Mouse (Mus musculus) urinary bladder, postnatal 25 days (tissue): ENCODE measurements around the gene Cyth1.

Experiments used
- DNase-seq: peaks from one replicate; pipeline ENCODE4 v3.0.0; 2022; ENCODE audit warnings: low spot score

The Cyth1 gene

GRCm38 (mm10) chr11:118198296-118198600 lies 50.1 kb downstream of the Cyth1 start:
- no peak for DNase-seq

- no peak for DNase-seq
These were observed 50.7 kb downstream of the Cyth1 start for GRCm38 (mm10) chr11:118197508-118198295.

GRCm38 (mm10) chr11:118196824-118197388 lies 51.5 kb downstream of the Cyth1 start:
- DNase-seq: no peak

DNA sequence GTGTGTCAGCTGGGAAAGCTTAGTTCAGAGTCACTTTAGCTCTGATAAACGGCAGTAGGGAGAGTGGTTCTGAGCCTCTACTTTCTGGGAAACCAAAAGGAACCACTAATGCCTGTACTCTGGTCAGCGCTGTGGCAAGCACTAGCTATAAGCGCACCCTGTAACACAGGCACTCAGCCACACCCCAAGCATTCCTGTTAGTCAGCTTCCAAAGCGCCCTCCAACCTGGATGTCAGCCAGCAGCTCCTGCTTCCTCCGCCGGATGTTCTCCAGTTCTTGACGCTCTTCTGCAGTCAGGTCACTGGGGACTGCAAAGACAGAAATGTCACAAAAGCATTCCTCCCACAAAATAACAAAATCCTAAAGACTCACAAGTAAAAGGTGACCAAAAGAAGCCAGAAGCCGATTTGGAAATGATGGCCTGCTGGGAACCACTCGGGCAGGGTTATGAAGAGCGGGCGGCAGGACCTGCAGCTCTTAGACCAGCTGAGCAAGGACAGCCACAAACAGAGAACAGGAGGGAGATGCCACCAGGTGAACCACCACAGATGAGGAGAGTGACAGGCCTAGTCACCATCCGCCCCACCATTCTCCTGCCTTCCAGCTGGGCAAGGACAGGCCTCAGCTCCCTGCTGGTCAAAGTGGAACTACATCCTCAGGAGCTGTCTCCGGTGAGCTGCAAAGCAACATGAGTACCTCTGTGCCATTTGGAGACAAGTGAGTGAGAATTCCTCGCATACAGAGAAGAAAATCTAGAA lies 54.8 kb downstream of the Cyth1 start:
- peak; percentile 54 for DNase-seq

GRCm38 (mm10) chr11:118192973-118193372 lies 55.4 kb downstream of the Cyth1 start:
- no peak for DNase-seq

DNA sequence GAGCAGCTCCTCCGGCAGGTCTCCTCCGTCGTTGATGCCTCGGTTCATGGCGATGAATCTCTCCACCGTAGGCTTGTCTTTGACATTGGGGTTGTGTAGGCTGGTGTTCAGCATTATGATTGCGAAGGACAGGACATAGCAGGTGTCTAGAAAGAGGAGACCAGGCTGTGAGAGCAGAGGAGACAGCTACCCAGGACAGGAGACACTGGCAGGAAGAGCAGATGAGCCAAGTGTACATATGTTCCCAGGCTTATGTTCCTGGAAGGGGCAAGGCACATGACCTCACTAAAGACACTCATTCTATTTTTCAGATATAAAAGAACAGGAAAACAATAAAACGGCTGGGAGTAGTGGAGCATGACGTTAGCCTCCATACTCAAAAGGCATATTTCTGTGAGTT lies 65.6 kb downstream of the Cyth1 start:
- no peak for DNase-seq

DNA sequence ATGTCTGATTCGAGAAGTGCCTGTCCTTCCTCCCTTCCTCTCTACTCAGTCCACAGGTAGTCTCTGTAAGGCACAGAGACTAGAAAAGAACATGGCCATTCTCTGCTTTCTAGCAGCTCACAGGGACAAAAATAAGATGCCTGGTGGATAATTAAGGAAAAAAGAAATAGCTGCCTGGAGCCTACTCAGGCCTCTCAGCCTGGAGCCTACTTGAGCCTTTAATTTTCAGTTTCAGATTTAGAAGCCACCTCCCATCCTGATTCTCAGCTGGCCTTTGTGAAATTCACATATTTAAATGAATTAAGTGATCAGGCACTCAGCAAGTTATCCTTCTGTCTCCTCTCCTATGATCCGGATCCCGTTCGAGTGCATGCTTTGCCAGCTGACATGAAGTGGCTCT lies 66.0 kb downstream of the Cyth1 start:
- no peak for DNase-seq

GRCm38 (mm10) chr11:118180199-118180598 lies 68.2 kb downstream of the Cyth1 start:
- DNase-seq: no peak

GRCm38 (mm10) chr11:118178236-118178635 lies 70.2 kb downstream of the Cyth1 start:
- no peak for DNase-seq

- DNase-seq: no peak
These were observed 73.6 kb downstream of the Cyth1 start for GRCm38 (mm10) chr11:118174752-118175151.

DNA sequence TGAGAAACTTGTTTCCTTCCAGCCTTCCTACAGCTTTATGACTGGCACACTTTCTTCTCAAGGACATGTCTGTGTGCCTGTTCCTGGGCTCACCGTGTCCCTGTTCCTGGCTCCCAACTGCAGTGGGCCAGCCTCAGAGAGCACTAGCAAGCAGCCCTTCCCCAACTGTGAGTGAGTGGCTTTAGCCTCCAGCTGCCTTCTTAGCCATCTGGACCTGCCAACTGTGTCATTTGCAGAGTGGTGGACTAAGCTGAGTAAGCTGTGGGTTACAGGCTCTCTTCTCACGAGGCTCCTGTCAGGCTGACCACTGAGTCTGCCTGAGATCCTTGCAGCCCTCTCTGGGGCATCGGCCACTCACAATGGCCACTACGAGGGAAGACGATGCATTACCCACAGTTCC lies 75.6 kb downstream of the Cyth1 start:
- DNase-seq: no peak

DNA sequence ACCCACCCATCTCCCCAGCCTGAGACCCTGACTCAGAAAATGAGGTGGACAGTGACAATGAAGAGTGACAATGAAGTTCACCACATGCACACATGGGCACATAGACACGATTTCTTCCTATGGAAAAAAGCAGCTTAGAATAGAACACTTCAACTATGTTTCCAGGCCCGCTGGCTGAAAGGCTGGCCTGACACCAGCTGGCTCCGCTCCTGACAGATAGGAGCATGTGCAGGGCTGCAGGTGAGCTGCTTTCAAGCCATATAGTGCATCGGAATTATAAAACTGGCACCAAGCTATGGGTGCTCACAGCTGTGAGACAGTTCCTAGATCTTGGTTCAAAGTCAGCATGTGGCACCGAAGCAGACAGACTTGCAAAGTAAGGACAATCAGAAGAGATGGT lies 78.1 kb downstream of the Cyth1 start:
- DNase-seq: no peak

GRCm38 (mm10) chr11:118168714-118169113 lies 79.7 kb downstream of the Cyth1 start:
- DNase-seq: no peak

DNA sequence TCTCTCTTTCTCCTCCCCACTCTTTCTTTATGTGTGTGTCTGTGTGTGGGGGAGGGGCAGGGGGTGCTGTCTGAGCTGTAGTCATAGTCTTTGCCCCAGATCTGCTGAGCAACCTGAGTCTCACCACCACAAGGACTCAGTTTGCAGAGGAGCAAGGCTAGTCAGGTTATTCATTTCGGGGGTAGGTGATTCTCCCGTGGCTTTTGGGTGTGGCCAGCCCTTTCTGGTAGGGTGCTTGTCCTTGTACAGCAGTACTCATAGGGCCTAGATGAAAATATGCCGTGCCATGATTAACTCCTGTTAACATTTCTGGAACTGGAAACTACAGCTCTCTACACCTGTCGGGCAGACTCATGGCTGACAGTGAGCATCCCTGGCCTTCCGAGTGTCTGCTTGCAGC lies 81.8 kb downstream of the Cyth1 start:
- DNase-seq: no peak

GRCm38 (mm10) chr11:118165681-118166080 lies 82.7 kb downstream of the Cyth1 start:
- no peak for DNase-seq

GRCm38 (mm10) chr11:118164566-118164965 lies 83.8 kb downstream of the Cyth1 start:
- no peak for DNase-seq

- no peak for DNase-seq
These were observed 86.1 kb downstream of the Cyth1 start for GRCm38 (mm10) chr11:118162245-118162644.

- DNase-seq: no peak
These were observed 87.2 kb downstream of the Cyth1 start for GRCm38 (mm10) chr11:118161240-118161639.

DNA sequence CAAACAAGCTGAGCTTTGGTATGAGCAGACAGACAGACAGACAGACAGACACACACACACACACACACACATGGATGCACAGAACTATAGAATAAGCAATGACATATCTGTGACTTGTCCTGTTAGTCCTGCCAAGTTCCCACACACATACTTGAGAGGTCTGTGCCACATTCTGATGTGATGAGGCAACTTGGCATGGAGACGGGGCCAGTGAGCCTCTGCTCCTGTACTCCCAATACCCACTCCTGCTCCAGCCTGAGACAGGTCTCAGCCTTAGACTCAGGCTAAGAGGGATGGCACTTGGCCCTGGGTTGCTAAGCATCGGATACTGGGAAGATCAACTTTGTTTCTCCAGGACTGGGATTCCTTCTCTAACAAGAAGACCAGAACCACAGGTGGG lies 87.6 kb downstream of the Cyth1 start:
- DNase-seq: no peak

- no peak for DNase-seq
These were observed 89.6 kb downstream of the Cyth1 start for GRCm38 (mm10) chr11:118158753-118159152.

DNA sequence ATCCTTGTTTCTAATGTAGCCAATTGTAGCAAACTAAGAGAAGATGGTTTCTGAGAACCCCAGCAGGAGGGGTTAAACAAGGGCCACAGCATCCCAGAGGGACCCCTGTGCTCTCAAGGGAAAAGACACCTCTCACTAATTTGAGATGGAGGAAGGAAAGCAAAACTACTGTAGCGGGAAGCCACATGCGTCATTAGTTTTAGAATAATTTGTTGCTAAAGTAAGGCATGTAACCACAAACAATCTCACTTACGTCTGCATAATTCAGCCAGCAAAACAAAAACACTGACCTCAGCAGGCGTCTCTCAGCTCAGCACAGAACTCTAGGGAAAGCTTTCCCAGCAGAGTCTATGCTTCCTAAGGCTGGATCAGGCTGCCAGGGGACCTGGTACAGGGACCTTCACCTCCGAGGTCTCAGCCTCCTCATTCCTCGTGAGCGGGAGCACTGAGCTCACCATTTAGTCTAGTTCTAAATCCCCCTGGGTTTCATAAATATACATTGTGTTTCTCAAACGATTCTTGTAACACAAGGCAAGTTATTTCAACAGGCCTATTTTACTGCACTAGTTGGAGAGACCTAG lies 91.8 kb downstream of the Cyth1 start:
- no peak for DNase-seq

DNA sequence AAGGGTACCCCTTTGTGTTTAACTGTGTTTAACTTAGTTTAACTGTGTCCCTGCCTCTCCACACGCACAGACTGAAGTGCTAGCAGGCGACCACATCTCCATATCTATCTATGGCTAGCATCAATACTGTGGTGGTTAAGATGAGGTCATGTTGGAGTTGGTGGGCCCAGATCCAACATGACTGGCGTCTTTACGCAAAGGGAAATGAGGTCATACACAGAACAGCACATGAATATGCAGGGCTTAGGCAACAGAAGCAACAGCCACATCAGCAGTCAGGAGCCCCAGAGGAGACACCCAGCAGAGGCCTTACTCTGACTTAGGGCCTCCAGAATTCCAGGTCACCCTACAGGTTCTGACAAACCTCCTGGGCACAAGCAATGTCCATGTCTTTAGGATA lies 95.4 kb downstream of the Cyth1 start:
- no peak for DNase-seq
